Mouse (Mus musculus) G1E (cell line): ENCODE measurements around the gene Paqr6. TPM values are rescaled to one million over a fixed set of nuclear protein-coding genes. Genes with fewer than 3 reads are reported as not detected.

Experiments
- ATAC-seq: 2 replicates; pipeline ENCODE4 v1.8.0; 2016; ENCODE audit warnings: mild to moderate bottlenecking; ENCODE audit not compliant: insufficient number of reproducible peaks, poor library complexity, low FRiP score, severe bottlenecking; ENCODE audit errors: extremely low read depth
- DNase-seq: peaks from one replicate; pipeline ENCODE4 v3.0.0; 2012; ENCODE audit warnings: low spot score
- H3K27me3 ChIP-seq: 2 replicates; pipeline ENCODE4 v1.6.1; 2012; ENCODE audit warnings: mild to moderate bottlenecking, low read length, inconsistent platforms; ENCODE audit not compliant: insufficient read depth
- H3K36me3 ChIP-seq: replicated peaks from 2 replicates; pipeline ENCODE3; 2012; ENCODE audit warnings: mild to moderate bottlenecking, inconsistent platforms
- H3K4me1 ChIP-seq: 2 replicates; pipeline ENCODE4 v1.6.1; 2012; ENCODE audit warnings: low read depth, low read length, inconsistent platforms, mixed read lengths; ENCODE audit not compliant: insufficient read depth
- H3K4me3 ChIP-seq: 2 replicates; pipeline ENCODE4 v1.5.1; 2012; ENCODE audit warnings: low read depth, mild to moderate bottlenecking, inconsistent platforms, low read length, moderate library complexity, mixed read lengths
- H3K9me3 ChIP-seq: replicated peaks from 2 replicates; pipeline ENCODE4 v1.6.1; 2012; ENCODE audit warnings: inconsistent platforms
- CTCF ChIP-seq: IDR thresholded peaks from 2 replicates; pipeline ENCODE4 v1.5.1; 2012; ENCODE audit warnings: low read depth, low read length, inconsistent platforms, mixed read lengths
- GATA1 ChIP-seq: IDR thresholded peaks from 2 replicates; pipeline ENCODE4 v1.6.1; 2012; ENCODE audit warnings: borderline replicate concordance, low read length, inconsistent platforms, mixed read lengths
- GATA2 ChIP-seq: IDR thresholded peaks from 2 replicates; pipeline ENCODE4 v1.6.1; 2012; ENCODE audit warnings: low read depth, low read length, inconsistent platforms, borderline replicate concordance
- POLR2AphosphoS5 ChIP-seq: IDR thresholded peaks from 2 replicates; pipeline ENCODE4 v1.6.1; 2012; ENCODE audit warnings: low read depth, low read length, inconsistent platforms; ENCODE audit not compliant: insufficient replicate concordance
- TAL1 ChIP-seq: conservative IDR thresholded peaks from 2 replicates; pipeline ENCODE4 v1.6.1; 2012; ENCODE audit warnings: low read depth, low read length, inconsistent platforms, mixed read lengths
- polyA plus RNA-seq: library from polyadenylated mRNA; stranded (reverse); fragments of >175 nt; gene quantifications from 2 replicates; pipeline ENCODE4 v1.2.3, GENCODE M21; 2012
- total RNA-seq, 2 experiments: library from RNA; stranded (forward) in 1 of 2; stranded (reverse) in 1 of 2; fragments of 200-1000 nt in 1 of 2; fragments of >200 nt in 1 of 2; fragmentation: Nextera tagmentation in 1 of 2; gene quantifications; 2 replicates each; pipeline ENCODE4 v1.2.3; 2014 to 2017

Gene Paqr6
- total and polyA plus RNA-seq, 3 experiments: 0.38 TPM; not detected in 2

DNA sequence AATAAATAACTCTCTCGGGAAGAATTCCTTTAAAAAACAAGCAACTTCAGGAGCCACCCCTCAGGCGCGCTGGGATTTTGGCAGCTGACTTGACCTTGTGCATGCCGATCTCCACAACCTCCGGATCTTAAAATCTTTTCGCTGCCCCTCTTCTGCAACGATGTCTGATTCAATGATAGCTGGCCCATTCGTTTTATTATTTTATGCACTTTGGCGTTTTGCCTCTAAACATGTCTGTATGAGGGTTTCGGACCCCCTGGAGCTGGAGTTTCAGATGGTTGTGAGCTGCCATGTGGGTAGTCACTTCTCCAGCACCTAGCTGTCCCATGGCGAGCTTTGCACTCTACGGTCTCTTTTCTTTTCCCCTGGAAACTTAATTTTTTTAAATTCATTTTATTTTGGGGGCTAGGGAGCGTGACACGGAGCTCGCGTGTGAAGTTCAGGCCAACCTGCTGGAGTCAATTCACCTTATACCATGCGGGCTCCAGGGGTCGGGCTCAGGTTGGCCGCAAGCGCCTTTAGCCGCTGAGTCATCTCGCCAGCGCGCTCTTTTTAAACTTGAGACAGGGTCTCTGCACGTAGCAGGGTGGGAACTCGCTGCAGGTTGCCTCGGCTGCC, 28.8 kb upstream of the Paqr6 start:
- Histone ChIP-seq H3K36me3 (peaks cover 44% of the 10 kb centered on the region), H3K4me1 (peaks cover 48% of the 10 kb centered on the region), H3K9me3 (no peaks in the 10 kb centered on the region), H3K4me3 (peak overlapping the region; percentile 86), H3K27me3 (no peaks in the 10 kb centered on the region)
- TF ChIP-seq GATA1 (no peak), GATA2 (no peak), CTCF (no peak), TAL1 (no peak), POLR2AphosphoS5 (no peak)
- no peak for DNase-seq
- no peak for ATAC-seq

DNA sequence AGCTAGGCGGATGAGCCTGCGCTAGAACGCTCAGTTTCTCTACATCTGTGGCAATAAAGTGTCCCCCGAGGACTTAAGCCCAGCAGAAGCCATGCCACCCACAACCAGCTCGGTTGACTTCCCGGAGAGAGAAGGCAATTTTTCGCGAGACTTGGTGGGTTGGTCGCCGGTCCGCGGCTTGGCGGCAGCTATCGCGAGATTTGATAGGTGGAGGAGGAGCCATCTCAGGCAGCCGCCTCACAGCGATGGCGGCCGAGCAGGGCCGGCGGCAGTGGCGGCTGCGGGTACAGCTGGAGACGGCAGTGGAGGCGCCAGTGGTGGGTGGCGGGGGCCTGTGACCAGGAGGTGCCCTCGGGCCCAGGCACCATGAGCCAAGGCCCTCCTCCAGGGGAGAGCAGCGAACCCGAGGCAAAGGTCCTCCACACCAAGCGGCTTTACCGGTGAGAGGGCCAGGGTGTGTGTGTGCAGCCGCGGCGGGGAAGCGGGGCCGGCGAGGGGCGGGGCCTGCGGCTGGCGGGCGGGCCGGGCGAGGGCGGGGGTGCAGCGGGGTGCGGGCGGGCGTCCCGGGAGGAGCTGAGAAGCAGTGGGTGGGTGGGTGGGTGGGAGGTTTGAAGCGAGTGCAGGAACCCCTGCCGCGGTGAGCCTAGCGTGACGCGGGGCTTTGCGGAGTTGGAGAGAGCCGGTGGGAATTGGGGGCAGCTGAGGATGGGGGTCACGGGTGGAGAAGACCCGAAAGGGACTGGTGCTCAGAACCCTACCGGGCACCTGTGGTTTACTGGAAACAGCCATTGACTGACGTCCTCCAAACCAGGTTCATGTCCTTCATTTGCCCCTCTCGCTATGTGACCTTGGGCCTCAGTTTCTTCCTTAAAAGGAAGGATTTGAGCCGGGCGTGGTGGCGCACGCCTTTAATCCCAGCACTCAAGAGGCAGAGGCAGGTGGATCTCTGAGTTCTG, 28.0 kb upstream of the Paqr6 start, which contains the start of the genes Tmem79 and Smg5:
Tmem79 (minus strand) TSS at position 91 of the 956 bp plus-strand sequence.
Smg5 (plus strand) TSS at position 203 of the 956 bp plus-strand sequence.
- Histone ChIP-seq H3K4me3 (peak within 1 kb of the TSS; percentile 86), H3K4me1 (peaks cover 54% of the 10 kb centered on the region), H3K36me3 (peaks cover 47% of the 10 kb centered on the region), H3K27me3 (no peaks in the 10 kb centered on the region), H3K9me3 (no peaks in the 10 kb centered on the region)
- ATAC-seq (peak; percentile 64), DNase-seq (peak; percentile 95)
- TF ChIP-seq POLR2AphosphoS5: no peak
- no peak for TF ChIP-seq GATA2
- TF ChIP-seq TAL1: no peak
- TF ChIP-seq CTCF: no peak
- TF ChIP-seq GATA1: no peak

DNA sequence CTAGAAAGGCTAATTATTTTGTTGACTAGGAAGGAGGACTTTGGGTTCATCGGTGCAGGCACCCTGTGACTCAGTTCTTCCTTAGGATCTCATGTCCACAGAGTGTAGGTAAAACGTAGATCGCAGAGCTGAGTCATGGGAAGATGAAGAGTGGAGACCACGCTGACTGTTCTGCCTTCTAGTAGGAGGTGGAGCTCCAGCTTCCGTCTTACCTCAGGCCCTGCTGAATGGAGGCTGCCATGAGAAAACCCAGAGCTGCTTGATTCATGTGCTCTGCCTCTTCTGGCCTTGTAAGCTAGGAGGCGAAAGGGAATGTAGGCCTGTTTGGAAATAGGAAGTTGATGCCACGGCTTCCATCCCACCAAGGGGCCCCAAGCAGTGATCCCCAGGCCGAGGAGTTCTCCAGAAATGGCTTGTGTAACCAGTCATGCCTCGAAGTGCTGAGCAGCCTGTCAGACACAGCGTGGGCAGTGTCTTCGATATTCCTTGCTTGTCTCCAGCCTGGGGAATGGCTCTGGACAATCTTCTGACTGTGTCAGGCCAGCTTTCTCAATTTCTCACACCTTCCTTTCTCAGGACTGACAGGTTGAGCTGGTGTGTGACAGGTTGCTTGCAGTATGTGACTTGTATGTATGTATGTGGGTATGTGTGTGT, 26.9 kb upstream of the Paqr6 start:
- no peaks in the 10 kb centered on the region for H3K9me3 ChIP-seq
- ATAC-seq (no peak; the same call in 1 of the 2 replicates), DNase-seq (peak; percentile 35)
- peaks cover 63% of the 10 kb centered on the region for H3K4me1 ChIP-seq
- H3K36me3 ChIP-seq: peaks cover 54% of the 10 kb centered on the region
- TF ChIP-seq GATA2 (no peak), POLR2AphosphoS5 (no peak), CTCF (no peak), GATA1 (no peak), TAL1 (no peak)
- no peaks in the 10 kb centered on the region for H3K27me3 ChIP-seq
- H3K4me3 ChIP-seq: peak overlapping the region; percentile 86

DNA sequence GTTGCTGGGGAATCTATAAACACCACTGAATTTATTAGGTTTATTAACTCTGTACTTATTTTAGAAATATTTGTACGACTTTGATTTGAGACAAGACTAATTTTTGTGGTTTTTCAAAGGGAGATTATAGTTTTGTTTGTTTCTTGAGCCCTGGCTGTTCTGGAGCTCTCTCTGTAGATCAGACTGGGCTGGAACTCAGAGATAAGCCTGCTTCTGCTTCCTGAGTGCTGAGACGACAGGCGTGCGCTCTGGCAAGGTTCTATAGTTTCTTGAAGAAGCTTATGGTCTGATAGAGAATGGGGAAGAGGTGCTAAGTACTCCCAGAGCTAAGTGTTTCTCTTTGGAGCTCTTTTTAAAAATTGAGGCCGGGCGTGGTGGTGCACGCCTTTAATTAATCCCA, 26.1 kb upstream of the Paqr6 start:
- DNase-seq (no peak), ATAC-seq (peak; percentile 58)
- H3K27me3 ChIP-seq: no peaks in the 10 kb centered on the region
- peaks cover 54% of the 10 kb centered on the region for H3K36me3 ChIP-seq
- no peak overlapping the region for H3K4me3 ChIP-seq
- H3K9me3 ChIP-seq: no peaks in the 10 kb centered on the region
- peaks cover 67% of the 10 kb centered on the region for H3K4me1 ChIP-seq
- no peak for TF ChIP-seq CTCF
- TF ChIP-seq TAL1: peak; percentile 60

DNA sequence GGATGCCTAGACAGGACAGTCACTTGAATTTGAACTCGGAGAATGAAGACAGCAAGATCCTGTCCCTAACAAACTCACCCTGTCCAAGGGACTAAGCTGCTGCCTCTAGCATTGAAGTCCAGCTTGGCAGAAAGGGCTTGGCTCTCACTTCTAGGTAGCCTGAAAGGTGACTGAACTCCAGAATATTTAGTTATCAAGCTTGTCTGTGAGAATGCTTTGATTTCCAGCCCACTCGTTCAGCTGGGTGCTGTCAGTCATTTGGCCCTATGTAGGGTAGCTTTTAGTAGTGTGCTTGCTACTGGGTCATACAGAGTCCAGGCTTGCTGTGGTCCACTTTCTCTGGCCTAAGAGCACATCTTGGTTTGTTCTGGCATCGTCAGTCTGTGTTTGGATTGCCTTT, 25.4 kb upstream of the Paqr6 start:
- peaks cover 54% of the 10 kb centered on the region for H3K36me3 ChIP-seq
- no peaks in the 10 kb centered on the region for H3K27me3 ChIP-seq
- no peak for DNase-seq
- H3K4me1 ChIP-seq: peaks cover 65% of the 10 kb centered on the region
- ATAC-seq: no peak
- no peak overlapping the region for H3K4me3 ChIP-seq
- no peaks in the 10 kb centered on the region for H3K9me3 ChIP-seq
- no peak for TF ChIP-seq CTCF
- no peak for TF ChIP-seq GATA2
- TF ChIP-seq TAL1: no peak
- TF ChIP-seq GATA1: no peak
- no peak for TF ChIP-seq POLR2AphosphoS5

DNA sequence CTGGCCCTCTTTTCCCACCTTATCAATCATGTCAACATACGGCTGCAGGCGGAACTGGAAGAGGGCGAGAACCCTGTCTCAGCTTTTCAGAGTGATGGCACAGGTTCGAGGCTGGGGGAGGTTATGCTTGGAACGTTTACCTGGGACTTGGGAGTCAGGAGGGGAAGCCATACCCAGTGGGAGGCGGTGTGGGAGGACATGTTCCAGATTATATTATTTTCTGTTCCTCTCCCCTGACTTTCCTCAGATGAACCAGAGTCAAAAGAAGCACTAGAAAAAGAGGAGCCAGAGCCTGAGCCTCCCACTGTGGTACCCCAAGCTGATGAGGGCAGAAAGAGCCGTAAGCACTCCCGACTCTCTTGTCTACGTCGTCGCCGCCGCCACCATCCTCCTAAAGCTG, 13.7 kb upstream of the Paqr6 start:
- H3K4me3 ChIP-seq: no peak overlapping the region
- DNase-seq: no peak
- no peaks in the 10 kb centered on the region; the same call in 1 of the 2 replicates for H3K4me1 ChIP-seq
- TF ChIP-seq TAL1 (no peak), CTCF (no peak), POLR2AphosphoS5 (no peak), GATA2 (no peak), GATA1 (no peak)
- H3K36me3 ChIP-seq: peaks cover 100% of the 10 kb centered on the region
- H3K27me3 ChIP-seq: no peaks in the 10 kb centered on the region; the same call in 1 of the 2 replicates
- ATAC-seq: no peak
- no peaks in the 10 kb centered on the region for H3K9me3 ChIP-seq
